Mouse (Mus musculus) hindbrain, embryonic 14.5 days (tissue): Measurements from ENCODE around the gene Gm13283. TPM values are rescaled to one million over a fixed set of nuclear protein-coding genes. Genes with fewer than 3 reads are reported as not detected.
"Not testable (repeated sequence)": the region's sequence is repeated elsewhere in the genome, so short reads cannot be mapped to it uniquely, and the experiment has no call there.

ENCODE experiments used
- ATAC-seq: fragments of 200-750 bp; cut with Nextera tagmentation; 2 replicates; pipeline ENCODE4 v1.8.0; 2017; ENCODE audit warnings: moderate number of reproducible peaks, mild to moderate bottlenecking, moderate TSS enrichment, moderate library complexity; ENCODE audit not compliant: low FRiP score
- DNase-seq: peaks from one replicate; pipeline ENCODE4 v3.0.0-alpha.2; 2015; ENCODE audit warnings: low spot score
- H3K27ac ChIP-seq: fragments of 300-500 bp; sonication (generic); 2 replicates; pipeline ENCODE4 v1.5.1; 2014; ENCODE audit warnings: mild to moderate bottlenecking, moderate library complexity
- H3K27me3 ChIP-seq: fragments of 300-500 bp; sonication (generic); 2 replicates; pipeline ENCODE4 v1.6.1; 2014; ENCODE audit warnings: mild to moderate bottlenecking, low read length, mixed read lengths; ENCODE audit not compliant: control insufficient read depth, insufficient read depth
- H3K36me3 ChIP-seq: fragments of 300-500 bp; sonication (generic); replicated peaks from 2 replicates; pipeline ENCODE4 v1.6.1; 2014; ENCODE audit not compliant: control insufficient read depth, insufficient read depth
- H3K4me1 ChIP-seq: fragments of 300-500 bp; sonication (generic); replicated peaks from 2 replicates; pipeline ENCODE4 v1.6.1; 2014; ENCODE audit warnings: antibody characterized with exemption, low read length, mixed read lengths; ENCODE audit not compliant: control insufficient read depth, insufficient read depth
- H3K4me2 ChIP-seq: fragments of 300-500 bp; sonication (generic); replicated peaks from 2 replicates; pipeline ENCODE4 v1.6.1; 2014; ENCODE audit warnings: mild to moderate bottlenecking, moderate library complexity
- H3K4me3 ChIP-seq: fragments of 300-500 bp; sonication (generic); replicated peaks from 2 replicates; pipeline ENCODE4 v1.5.1; 2014; ENCODE audit warnings: mild to moderate bottlenecking, low read length
- H3K9ac ChIP-seq: fragments of 300-500 bp; sonication (generic); 2 replicates; pipeline ENCODE4 v1.6.1; 2014
- H3K9me3 ChIP-seq: fragments of 300-500 bp; sonication (generic); 2 replicates; pipeline ENCODE4 v1.6.1; 2016; ENCODE audit warnings: low read length; ENCODE audit not compliant: control insufficient read depth
- WGBS: fragments of 180-500 bp; shearing (Covaris S2); extraction: QIAGEN DNeasy Blood & Tissue Kit; methylation state at CpG from one replicate; pipeline ENCODE4 v1.1.7; 2014; 5-methylcytosine and 5-hydroxymethylcytosine counted together
- polyA plus RNA-seq: library from polyadenylated mRNA; unstranded; fragments of >200 nt; fragmentation: Nextera tagmentation; extraction: Ambion mirVana; gene quantifications from 2 replicates; pipeline ENCODE4 v1.2.1, GENCODE M21; 2014

Gm13283 gene
- polyA plus RNA-seq, 1 experiment from 2014 or later, result 0.15 TPM

DNA sequence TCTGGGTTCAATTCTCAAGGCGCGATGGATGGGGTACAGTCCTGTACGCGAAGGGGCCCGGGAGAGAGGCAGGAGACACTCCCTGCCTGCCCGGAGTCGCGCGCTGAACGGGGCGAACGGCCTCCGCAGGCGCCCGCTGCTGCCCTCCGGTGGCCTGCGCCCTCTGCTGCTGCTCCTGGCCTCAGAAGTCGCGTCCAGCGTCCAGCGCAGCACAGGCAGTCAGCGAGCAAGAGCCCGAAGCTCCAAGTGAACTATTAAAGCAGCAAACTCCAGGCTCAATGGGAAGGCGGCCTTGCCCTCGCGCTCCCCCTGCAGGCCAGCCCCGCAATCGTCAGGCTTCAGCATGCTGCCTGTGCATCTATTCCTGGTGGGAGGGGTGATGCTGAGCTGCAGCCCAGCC is 512 bp downstream of the Gm13283 start:
- H3K9ac ChIP-seq, ATAC-seq, H3K27ac ChIP-seq, H3K36me3 ChIP-seq, H3K4me1 ChIP-seq, H3K27me3 ChIP-seq, H3K9me3 ChIP-seq: not testable (repeated sequence)
- peak; percentile 47 for DNase-seq
- 0% methylated on average over 14 of the region's 28 CpGs for WGBS
- H3K4me2 ChIP-seq, result peak overlapping the region; percentile 60
- H3K4me3 ChIP-seq, result peak overlapping the region; percentile 22

DNA sequence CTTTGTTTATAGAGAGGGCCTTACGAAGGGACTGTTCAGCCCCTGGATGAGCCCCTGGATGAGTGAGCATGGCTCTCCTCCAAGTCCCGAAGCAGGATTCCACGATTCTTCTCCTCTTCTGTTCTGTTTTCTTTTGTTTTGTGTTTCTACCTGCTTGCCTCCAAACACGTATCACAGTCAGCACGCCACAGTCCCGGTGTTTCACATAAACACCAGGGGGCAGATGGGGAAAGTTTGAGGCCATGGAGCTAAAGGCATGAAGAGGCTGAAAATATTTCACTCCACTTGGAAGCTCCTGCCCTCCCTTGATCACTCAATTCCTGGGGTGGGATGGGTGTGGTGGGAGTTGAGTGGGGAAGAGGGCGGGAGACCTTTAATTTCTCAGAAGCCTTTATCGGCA is 1.9 kb downstream of the Gm13283 start:
- not testable (repeated sequence) for H3K4me2 ChIP-seq, H3K9me3 ChIP-seq, H3K27ac ChIP-seq, H3K4me3 ChIP-seq, H3K27me3 ChIP-seq, ATAC-seq, H3K36me3 ChIP-seq, H3K9ac ChIP-seq, H3K4me1 ChIP-seq, DNase-seq
- WGBS, result 80% methylated on average over 6 of the region's 8 CpGs

DNA sequence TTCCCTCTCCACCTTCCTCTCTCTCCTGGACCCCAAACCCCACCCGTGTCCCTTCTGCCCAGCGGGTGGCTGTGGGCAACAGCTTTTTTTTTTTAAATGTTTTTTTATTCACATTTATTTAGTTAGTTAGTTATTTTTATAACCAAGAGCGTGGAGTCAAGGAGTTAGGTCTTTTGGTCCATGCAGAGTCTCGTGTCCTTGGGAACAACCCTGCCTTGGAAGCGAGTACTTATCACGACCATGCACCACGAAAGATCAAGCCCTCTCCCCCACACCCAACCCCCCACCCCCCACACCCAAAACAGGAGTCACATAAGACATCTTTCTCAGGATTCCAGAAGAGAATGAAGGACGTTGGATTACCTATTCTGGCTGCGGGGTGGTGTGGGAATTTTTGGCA is 2.4 kb downstream of the Gm13283 start:
- 55% methylated on average over 9 of the region's 9 CpGs for WGBS
- H3K4me3 ChIP-seq, H3K9me3 ChIP-seq, H3K4me2 ChIP-seq, H3K36me3 ChIP-seq, DNase-seq, H3K4me1 ChIP-seq, H3K27me3 ChIP-seq, H3K9ac ChIP-seq, H3K27ac ChIP-seq, ATAC-seq: not testable (repeated sequence)

DNA sequence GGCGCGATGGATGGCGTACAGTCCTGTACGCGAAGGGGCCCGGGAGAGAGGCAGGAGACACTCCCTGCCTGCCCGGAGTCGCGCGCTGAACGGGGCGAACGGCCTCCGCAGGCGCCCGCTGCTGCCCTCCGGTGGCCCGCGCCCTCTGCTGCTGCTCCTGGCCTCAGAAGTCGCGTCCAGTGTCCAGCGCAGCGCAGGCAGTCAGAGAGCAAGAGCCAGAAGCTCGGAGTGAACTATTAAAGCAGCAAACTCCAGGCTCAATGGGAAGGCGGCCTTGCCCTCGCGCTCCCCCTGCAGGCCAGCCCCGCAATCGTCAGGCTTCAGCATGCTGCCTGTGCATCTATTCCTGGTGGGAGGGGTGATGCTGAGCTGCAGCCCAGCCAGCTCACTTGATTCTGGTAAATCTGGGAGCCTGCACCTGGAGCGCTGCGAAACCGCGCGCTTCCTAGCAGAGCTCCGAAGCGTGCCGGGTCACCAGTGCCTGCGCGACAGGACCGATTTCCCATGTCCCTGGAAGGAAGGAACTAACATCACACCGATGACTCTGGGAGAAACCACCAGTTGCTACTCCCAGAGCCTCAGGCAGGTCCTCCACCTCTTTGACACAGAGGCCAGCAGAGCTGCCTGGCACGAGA is 3.6 kb downstream of the Gm13283 start:
- H3K36me3 ChIP-seq, H3K27me3 ChIP-seq, H3K27ac ChIP-seq, H3K9me3 ChIP-seq, H3K4me1 ChIP-seq, ATAC-seq, H3K9ac ChIP-seq: not testable (repeated sequence)
- H3K4me2 ChIP-seq, result peak overlapping the region; percentile 56
- DNase-seq, result peak; percentile 56
- 4% methylated on average over 22 of the region's 42 CpGs for WGBS
- peak overlapping the region; percentile 31 for H3K4me3 ChIP-seq

DNA sequence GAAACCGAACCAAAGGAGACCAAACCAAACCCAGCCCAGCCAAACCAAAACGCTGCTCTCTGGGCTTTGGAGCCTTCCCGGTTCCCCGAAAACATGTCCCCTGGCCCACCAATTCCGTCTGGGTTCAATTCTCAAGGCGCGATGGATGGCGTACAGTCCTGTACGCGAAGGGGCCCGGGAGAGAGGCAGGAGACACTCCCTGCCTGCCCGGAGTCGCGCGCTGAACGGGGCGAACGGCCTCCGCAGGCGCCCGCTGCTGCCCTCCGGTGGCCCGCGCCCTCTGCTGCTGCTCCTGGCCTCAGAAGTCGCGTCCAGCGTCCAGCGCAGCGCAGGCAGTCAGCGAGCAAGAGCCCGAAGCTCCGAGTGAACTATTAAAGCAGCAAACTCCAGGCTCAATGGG is 13.6 kb downstream of the Gm13283 start, which contains the start of gene Gm13290:
Gene Gm13290, plus strand, starts transcription at position 301 of the 400 bp plus-strand sequence.
- WGBS, result no CpG with 5 or more reads among the region's 32 CpGs
- not testable (repeated sequence) for H3K27ac ChIP-seq, DNase-seq, H3K9ac ChIP-seq, ATAC-seq, H3K4me1 ChIP-seq, H3K36me3 ChIP-seq, H3K27me3 ChIP-seq, H3K4me3 ChIP-seq, H3K4me2 ChIP-seq, H3K9me3 ChIP-seq

DNA sequence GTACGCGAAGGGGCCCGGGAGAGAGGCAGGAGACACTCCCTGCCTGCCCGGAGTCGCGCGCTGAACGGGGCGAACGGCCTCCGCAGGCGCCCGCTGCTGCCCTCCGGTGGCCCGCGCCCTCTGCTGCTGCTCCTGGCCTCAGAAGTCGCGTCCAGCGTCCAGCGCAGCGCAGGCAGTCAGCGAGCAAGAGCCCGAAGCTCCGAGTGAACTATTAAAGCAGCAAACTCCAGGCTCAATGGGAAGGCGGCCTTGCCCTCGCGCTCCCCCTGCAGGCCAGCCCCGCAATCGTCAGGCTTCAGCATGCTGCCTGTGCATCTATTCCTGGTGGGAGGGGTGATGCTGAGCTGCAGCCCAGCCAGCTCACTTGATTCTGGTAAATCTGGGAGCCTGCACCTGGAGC is 16.7 kb downstream of the Gm13283 start, which contains the start of gene Gm13289:
Gene Gm13289, plus strand, starts transcription at position 301 of the 400 bp plus-strand sequence.
- DNase-seq, H3K27ac ChIP-seq, H3K4me3 ChIP-seq, H3K4me2 ChIP-seq, H3K4me1 ChIP-seq, H3K27me3 ChIP-seq, ATAC-seq, H3K9ac ChIP-seq, H3K9me3 ChIP-seq, H3K36me3 ChIP-seq: not testable (repeated sequence)
- no CpG with 5 or more reads among the region's 29 CpGs for WGBS

DNA sequence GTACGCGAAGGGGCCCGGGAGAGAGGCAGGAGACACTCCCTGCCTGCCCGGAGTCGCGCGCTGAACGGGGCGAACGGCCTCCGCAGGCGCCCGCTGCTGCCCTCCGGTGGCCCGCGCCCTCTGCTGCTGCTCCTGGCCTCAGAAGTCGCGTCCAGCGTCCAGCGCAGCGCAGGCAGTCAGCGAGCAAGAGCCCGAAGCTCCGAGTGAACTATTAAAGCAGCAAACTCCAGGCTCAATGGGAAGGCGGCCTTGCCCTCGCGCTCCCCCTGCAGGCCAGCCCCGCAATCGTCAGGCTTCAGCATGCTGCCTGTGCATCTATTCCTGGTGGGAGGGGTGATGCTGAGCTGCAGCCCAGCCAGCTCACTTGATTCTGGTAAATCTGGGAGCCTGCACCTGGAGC is 19.6 kb downstream of the Gm13283 start, which contains the start of gene Gm13272:
Gene Gm13272, plus strand, starts transcription at position 301 of the 400 bp plus-strand sequence.
- H3K27ac ChIP-seq, H3K9ac ChIP-seq, H3K36me3 ChIP-seq, DNase-seq, H3K4me1 ChIP-seq, H3K4me3 ChIP-seq, H3K4me2 ChIP-seq, H3K9me3 ChIP-seq, ATAC-seq, H3K27me3 ChIP-seq: not testable (repeated sequence)
- WGBS, result no CpG with 5 or more reads among the region's 29 CpGs

DNA sequence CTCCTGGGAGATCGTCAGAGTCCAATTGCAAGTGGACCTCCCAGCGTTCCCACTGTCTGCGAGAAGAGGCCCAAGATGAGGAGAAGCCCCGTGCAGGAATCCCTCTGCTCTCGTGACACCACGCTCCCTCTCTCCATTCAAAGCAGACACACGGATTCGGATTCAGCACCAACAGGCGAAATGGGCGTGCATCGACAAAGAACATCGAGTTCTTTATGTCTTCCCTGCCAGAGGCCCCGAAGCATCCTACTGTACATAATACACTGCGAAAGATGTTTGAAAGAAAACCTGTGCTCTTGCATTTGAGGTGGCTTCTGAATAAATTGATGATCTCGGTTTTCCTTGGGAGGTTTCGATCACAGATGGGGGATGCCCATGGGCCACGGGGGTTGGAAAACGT is 20.4 kb downstream of the Gm13283 start:
- H3K36me3 ChIP-seq, H3K9ac ChIP-seq, H3K27ac ChIP-seq, H3K9me3 ChIP-seq, H3K4me1 ChIP-seq, H3K4me2 ChIP-seq, DNase-seq, ATAC-seq, H3K27me3 ChIP-seq, H3K4me3 ChIP-seq: not testable (repeated sequence)
- WGBS, result 45% methylated on average over 12 of the region's 18 CpGs

DNA sequence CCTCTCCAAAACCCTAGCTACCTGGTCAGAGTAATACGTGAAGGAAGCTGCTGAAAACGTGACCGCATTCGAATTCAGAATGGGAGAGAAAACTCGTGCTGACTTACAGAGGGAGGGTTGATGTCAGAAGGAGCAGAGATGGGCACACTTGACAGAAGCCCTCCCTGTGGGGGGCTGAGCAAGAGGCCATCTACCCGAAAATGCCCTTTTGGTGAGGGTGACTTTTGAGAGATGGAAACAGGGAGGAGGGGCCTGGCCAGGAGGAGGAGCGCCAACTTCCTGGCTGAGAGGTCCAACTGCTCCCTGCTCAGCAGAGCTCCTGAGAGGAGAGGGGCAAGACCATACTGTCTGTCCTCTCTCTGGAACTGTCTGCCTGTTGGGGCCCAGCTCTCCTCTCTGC is 21.9 kb downstream of the Gm13283 start, which contains the start of gene Ifnz:
Gene Ifnz, plus strand, starts transcription at position 301 of the 400 bp plus-strand sequence.
- WGBS, result 20% methylated on average over 4 of the region's 7 CpGs
- peak within 1 kb of the TSS; percentile 40 for H3K4me2 ChIP-seq
- H3K9ac ChIP-seq, H3K9me3 ChIP-seq, H3K4me3 ChIP-seq, DNase-seq, ATAC-seq, H3K27ac ChIP-seq, H3K4me1 ChIP-seq, H3K36me3 ChIP-seq, H3K27me3 ChIP-seq: not testable (repeated sequence)
